Mouse (Mus musculus): Measurements from ENCODE around the gene Gm9945. TPM values are rescaled to one million over a fixed set of nuclear protein-coding genes. Genes with fewer than 3 reads are reported as not detected.

Gene Gm9945
- total and polyA plus RNA-seq, 3 experiments = not detected

DNA sequence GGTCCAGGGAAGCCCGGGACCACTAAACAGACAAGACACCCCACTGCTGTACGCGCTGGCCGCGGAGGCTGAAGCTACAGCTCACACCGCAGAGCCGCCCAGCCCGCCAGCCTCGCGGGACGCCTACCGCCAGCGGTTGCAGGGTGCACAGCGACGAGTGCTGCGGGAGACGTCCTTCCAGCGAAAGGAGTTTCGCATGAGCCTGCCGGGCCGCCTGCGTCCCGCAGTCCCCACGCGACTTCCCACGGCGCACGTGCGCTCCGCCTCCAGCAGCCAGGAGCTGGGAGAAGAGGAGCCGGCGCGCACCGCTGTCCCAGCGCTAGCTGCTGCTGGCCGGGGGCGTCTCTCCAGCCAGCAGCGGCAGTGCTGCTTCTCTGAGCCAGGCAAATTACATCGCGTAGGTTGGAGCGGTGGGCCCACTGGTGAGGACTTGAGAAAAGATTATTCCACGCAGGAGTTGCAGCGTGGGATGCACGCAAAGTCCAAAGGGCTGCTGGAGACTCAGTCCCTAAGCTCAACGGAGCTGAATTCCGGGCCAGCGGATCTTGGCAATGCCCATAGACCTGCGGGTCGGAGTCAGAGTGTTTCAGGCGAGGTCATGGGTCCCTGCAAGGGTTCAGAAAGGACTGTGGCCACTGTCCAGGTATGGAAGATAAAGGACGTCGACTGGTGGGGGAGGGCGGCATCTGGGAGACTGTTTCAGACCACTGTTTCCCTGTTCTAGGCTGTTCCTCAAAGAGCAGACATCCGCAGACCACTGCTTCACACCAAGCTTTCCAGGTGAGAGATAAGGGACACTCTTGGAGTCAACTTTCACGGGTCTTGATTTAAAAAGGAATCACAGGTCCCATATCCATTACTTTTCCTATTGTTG, 16.2 kb upstream of the Gm9945 start:
- H3K79me2 ChIP-seq (replicated peaks; ENCODE audit: control insufficient read depth, extremely low read depth, insufficient read depth, poor library complexity, severe bottlenecking) = no peaks in the 10 kb centered on the region
- H3K27me3 ChIP-seq (replicated peaks) = no peaks in the 10 kb centered on the region
- no peak overlapping the region for H3K9ac ChIP-seq (ENCODE audit: insufficient read depth, low read depth)
- no peaks in the 10 kb centered on the region for H3K9me3 ChIP-seq (replicated peaks; ENCODE audit: low read length)
- H3K36me3 ChIP-seq (replicated peaks in 1 of 2; ENCODE audit: control insufficient read depth in 1 of 2, insufficient read depth in 1 of 2, low read length in 1 of 2) = no peaks in the 10 kb centered on the region
- TF ChIP-seq MAFK (IDR thresholded peaks at IDR 0.05; ENCODE audit: insufficient replicate concordance, low read length) = no peak
- no peak for TF ChIP-seq PAX5 (IDR thresholded peaks at IDR 0.05; ENCODE audit: low read length)
- no peak for TF ChIP-seq USF2 (conservative IDR thresholded peaks at IDR 0.05; ENCODE audit: low read depth, low read length)
- TF ChIP-seq RAD21 (IDR thresholded peaks at IDR 0.05; ENCODE audit: low read depth, low read length) = no peak
- TF ChIP-seq ZNF384 (IDR thresholded peaks at IDR 0.05; ENCODE audit: low read depth, low read length) = no peak
- no peak for TF ChIP-seq ETS1 (conservative IDR thresholded peaks at IDR 0.05; ENCODE audit: low read depth, low read length)
- TF ChIP-seq MXI1 (IDR thresholded peaks at IDR 0.05; ENCODE audit: low read depth, low read length) = no peak
- no peak for TF ChIP-seq JUN (IDR thresholded peaks at IDR 0.05; ENCODE audit: insufficient read depth, low read depth, low read length)
- no peak for TF ChIP-seq MAZ (IDR thresholded peaks at IDR 0.05; ENCODE audit: low read depth, low read length)
- no peak for TF ChIP-seq ZMIZ1 (IDR thresholded peaks at IDR 0.05; ENCODE audit: low read depth, low read length)
- no peak for TF ChIP-seq USF1 (IDR thresholded peaks at IDR 0.05; ENCODE audit: low read depth, low read length)
- no peak for TF ChIP-seq ELF1 (IDR thresholded peaks at IDR 0.05; ENCODE audit: low read depth, low read length)
- TF ChIP-seq SIN3A (IDR thresholded peaks at IDR 0.05; ENCODE audit: low read length) = no peak
- TF ChIP-seq IRF4 (IDR thresholded peaks at IDR 0.05; ENCODE audit: low read depth, low read length) = no peak
- TF ChIP-seq CHD2 (IDR thresholded peaks at IDR 0.05; ENCODE audit: low read length) = no peak
- no peak for TF ChIP-seq BHLHE40 (IDR thresholded peaks at IDR 0.05; ENCODE audit: low read depth, low read length)
- DNase-seq (ENCODE audit: extremely low read depth) = no peak
- in situ Hi-C loops (cut with MboI; ENCODE audit: low pct_ligation_motif_present, low pct_unique_long_range_greater_than_20kb, low sequenced_read_pairs) (loop anchor here (10.0 kb wide), 1 partner anchor 391 kb away; the partner anchor contains the start of gene Gm12216), dilution Hi-C loops (cut with MboI; ENCODE audit: extremely low pct_ligation_motif_present, extremely low pct_unique_long_range_greater_than_20kb, low sequenced_read_pairs) (no loop called here)
- no peak overlapping the region for H3K27ac ChIP-seq (ENCODE audit: insufficient read depth, low read depth)
- no peak overlapping the region for H3K4me2 ChIP-seq (ENCODE audit: insufficient read depth, low read depth, poor library complexity, severe bottlenecking)
- peaks cover 0 to 4% of the 10 kb centered on the region in 2 experiments; a peak in 2 of 4 replicates for H3K4me1 ChIP-seq (ENCODE audit: control insufficient read depth in 1 of 2, insufficient read depth in 2 of 2)
- H3K4me3 ChIP-seq (replicated peaks in 1 of 3; ENCODE audit: low read depth in 2 of 3, low read length in 2 of 3, poor library complexity in 1 of 3) = no peak overlapping the region

DNA sequence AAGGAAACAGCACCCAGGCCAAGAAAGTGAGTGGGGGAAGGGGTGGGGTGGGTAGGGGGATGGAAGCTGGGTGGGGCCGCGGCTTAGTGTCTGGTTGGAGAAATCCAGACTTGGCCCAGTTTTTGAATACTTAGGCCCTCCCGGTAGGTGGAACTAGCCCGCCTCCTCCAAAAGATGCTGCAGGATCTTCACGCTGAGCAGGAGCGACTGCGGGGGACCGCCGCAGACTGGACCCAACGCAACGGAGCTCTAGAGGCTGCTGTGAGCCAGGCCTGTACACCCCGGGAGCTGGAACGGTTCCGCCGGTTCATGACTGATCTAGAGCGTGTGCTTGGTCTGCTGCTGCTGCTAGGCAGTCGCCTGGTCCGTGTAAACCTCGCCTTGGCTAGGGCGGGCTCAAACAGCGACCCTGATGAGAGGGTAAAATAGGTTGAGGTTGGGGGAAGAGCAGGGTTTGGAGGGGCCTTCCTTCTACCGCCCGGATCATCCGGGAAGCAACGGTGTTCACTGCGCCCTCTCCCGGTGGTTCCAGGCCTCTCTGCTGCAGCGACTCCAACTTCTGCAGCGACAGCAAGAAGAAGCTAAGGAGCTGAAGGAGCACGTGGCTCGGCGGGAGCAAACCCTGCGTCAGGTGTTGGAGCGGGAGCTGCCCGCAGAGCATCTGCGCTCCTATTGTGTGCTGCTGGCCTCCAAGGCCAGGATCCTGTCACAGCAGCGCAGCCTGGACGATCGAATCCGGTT, 13.6 kb upstream of the Gm9945 start:
- Histone ChIP-seq H3K79me2 (replicated peaks; ENCODE audit: control insufficient read depth, extremely low read depth, insufficient read depth, poor library complexity, severe bottlenecking) (no peaks in the 10 kb centered on the region), H3K27ac (ENCODE audit: insufficient read depth, low read depth) (no peak overlapping the region), H3K4me3 (replicated peaks in 1 of 3; ENCODE audit: low read depth in 2 of 3, low read length in 2 of 3, poor library complexity in 1 of 3) (no peak overlapping the region), H3K27me3 (replicated peaks) (peaks cover 5% of the 10 kb centered on the region), H3K4me1 (ENCODE audit: control insufficient read depth in 1 of 2, insufficient read depth in 2 of 2) (peaks cover 0 to 7% of the 10 kb centered on the region in 2 experiments; a peak in 2 of 4 replicates), H3K9me3 (replicated peaks; ENCODE audit: low read length) (no peaks in the 10 kb centered on the region), H3K4me2 (ENCODE audit: insufficient read depth, low read depth, poor library complexity, severe bottlenecking) (no peak overlapping the region), H3K36me3 (replicated peaks in 1 of 2; ENCODE audit: control insufficient read depth in 1 of 2, insufficient read depth in 1 of 2, low read length in 1 of 2) (no peaks in the 10 kb centered on the region), H3K9ac (ENCODE audit: insufficient read depth, low read depth) (no peak overlapping the region)
- TF ChIP-seq SMC3 (IDR thresholded peaks at IDR 0.05; ENCODE audit: low read depth, low read length) (0 out of 2 replicates have a peak, but pooled peaks have one; percentile 23), E2F4 (IDR thresholded peaks at IDR 0.05; ENCODE audit: insufficient replicate concordance, low read depth, low read length) (no peak), CTCF (conservative IDR thresholded peaks at IDR 0.05 in 1 of 2, IDR thresholded peaks at IDR 0.05 in 1 of 2; ENCODE audit: low read depth in 2 of 2, low read length in 2 of 2) (peak in 1 of 2 experiments; percentile 54; a peak in 2 of 4 replicates)
- no peak for DNase-seq (ENCODE audit: extremely low read depth)
- dilution Hi-C loops (cut with MboI; ENCODE audit: extremely low pct_ligation_motif_present, extremely low pct_unique_long_range_greater_than_20kb, low sequenced_read_pairs) (no loop called here), in situ Hi-C loops (cut with MboI; ENCODE audit: low pct_ligation_motif_present, low pct_unique_long_range_greater_than_20kb, low sequenced_read_pairs) (loop anchor here (5.0 to 10.0 kb wide), 3 partner anchors 96 to 388 kb away; partner anchors contain the start of gene Gm12216)

Data from CH12.LX (cell line).